Comparison of ENCODE assay signal across 8 mouse cellular contexts in genomic region chr10:21991986-21992833, GRCm38 (mm10).
A peak's percentile ranks its signal among the peaks of the same experiment; 100 is the strongest.
DNase-seq lines count a peak whose midpoint lies in the region; ATAC-seq lines count a peak whose summit lies in the region.

No protein-coding gene starts in this region.

- H3K4me3 ChIP-seq in embryonic facial prominence, embryonic 15.5 days (replicated peaks), result peak overlapping the region; percentile 54

- H3K36me3 ChIP-seq in embryonic facial prominence, embryonic 15.5 days, result peaks cover 7% of the 10 kb centered on the region; the same call in 1 of the 2 replicates

- no peak overlapping the region for H3K9ac ChIP-seq in embryonic facial prominence, embryonic 15.5 days

- H3K9me3 ChIP-seq in embryonic facial prominence, embryonic 15.5 days (replicated peaks), result no peaks in the 10 kb centered on the region

- ATAC-seq in embryonic facial prominence, embryonic 15.5 days (ENCODE audit: insufficient number of reproducible peaks, low FRiP score, low TSS enrichment, low read depth), result no peak
- peak; percentile 36 for ATAC-seq in megakaryocyte, adult 5-6 weeks (ENCODE audit: poor library complexity, severe bottlenecking)

- DNase-seq in urinary bladder, postnatal 36 days (ENCODE audit: low spot score in 2 of 2), result peak; percentile 30 to 71
- DNase-seq in urinary bladder, postnatal 10 days (ENCODE audit: low spot score), result no peak
- DNase-seq in heart, postnatal 25 days (ENCODE audit: low spot score), result peak; percentile 23
- DNase-seq in layer of hippocampus, postnatal 36 days, result peak; percentile 31
- peak; percentile 78 to 81 for DNase-seq in spleen, postnatal 36 days (ENCODE audit: low spot score in 2 of 2)
- no peak for DNase-seq in ovary, postnatal 10 days (ENCODE audit: low spot score)

- H3K27ac ChIP-seq in embryonic facial prominence, embryonic 15.5 days (replicated peaks), result peak overlapping the region; percentile 92; the same call in 1 of the 2 replicates

- peaks cover 35% of the 10 kb centered on the region for H3K4me1 ChIP-seq in embryonic facial prominence, embryonic 15.5 days

- intact Hi-C loops in heart, postnatal 25 days (cut with DNase I), result loop anchor here (1.0 to 5.0 kb wide), 6 partner anchors 39 to 447 kb away; no protein-coding TSS in a partner anchor

- peak overlapping the region; percentile 74 for H3K4me2 ChIP-seq in embryonic facial prominence, embryonic 15.5 days (replicated peaks)

- H3K27me3 ChIP-seq in embryonic facial prominence, embryonic 15.5 days, result no peaks in the 10 kb centered on the region

- WGBS in embryonic facial prominence, embryonic 15.5 days, result 13% methylated on average over 17 of the region's 17 CpGs

Comparison
In these comparisons a context has a peak if more than half of its experiments do, and no peak if none do; other contexts are left out.
1. DNase-seq: peak in urinary bladder, postnatal 36 days (2 of 2), heart, postnatal 25 days (single experiment), layer of hippocampus, postnatal 36 days (2 of 2) and spleen, postnatal 36 days (2 of 2); none in urinary bladder, postnatal 10 days (single experiment) and ovary, postnatal 10 days (single experiment).